Mouse (Mus musculus): ENCODE data around the gene Ranbp3. TPM values are rescaled to one million over a fixed set of nuclear protein-coding genes. Genes with fewer than 3 reads are reported as not detected.

Ranbp3 gene
- polyA plus RNA-seq, 1 experiment from 2014 or later, result 120 TPM

- WGBS, result 80% methylated on average over 4 of the region's 4 CpGs
Observed at GRCm38 (mm10) chr17:56643237-56643636, 29.9 kb upstream of the Ranbp3 start.

GRCm38 (mm10) chr17:56647546-56647945 is 25.5 kb upstream of the Ranbp3 start:
- Histone ChIP-seq H3K9me3 (ENCODE audit: control insufficient read depth, low read length) (no peaks in the 10 kb centered on the region), H3K36me3 (ENCODE audit: control insufficient read depth, insufficient read depth) (no peaks in the 10 kb centered on the region), H3K27ac (ENCODE audit: low read length) (no peak overlapping the region), H3K9ac (replicated peaks; ENCODE audit: low read depth, low read length) (no peak overlapping the region), H3K4me3 (replicated peaks; ENCODE audit: low read length) (no peak overlapping the region), H3K27me3 (replicated peaks; ENCODE audit: control insufficient read depth, insufficient read depth, low read length) (no peaks in the 10 kb centered on the region; the same call in 1 of the 2 replicates), H3K4me1 (replicated peaks; ENCODE audit: control insufficient read depth, insufficient read depth, low read length) (no peaks in the 10 kb centered on the region), H3K4me2 (ENCODE audit: low read length) (no peak overlapping the region)
- ATAC-seq, result no peak
- WGBS, result 80% methylated on average over 9 of the region's 13 CpGs

More at GRCm38 (mm10) chr17:56643237-56643636, 29.9 kb upstream of the Ranbp3 start:
- no peaks in the 10 kb centered on the region for H3K4me1 ChIP-seq (replicated peaks; ENCODE audit: control insufficient read depth, insufficient read depth, low read length)
- ATAC-seq, result no peak
- H3K4me3 ChIP-seq (replicated peaks; ENCODE audit: low read length), result no peak overlapping the region
- H3K36me3 ChIP-seq (ENCODE audit: control insufficient read depth, insufficient read depth), result no peaks in the 10 kb centered on the region
- H3K9ac ChIP-seq (replicated peaks; ENCODE audit: low read depth, low read length), result no peak overlapping the region
- H3K27ac ChIP-seq (ENCODE audit: low read length), result no peak overlapping the region
- H3K9me3 ChIP-seq (ENCODE audit: control insufficient read depth, low read length), result no peaks in the 10 kb centered on the region
- H3K4me2 ChIP-seq (ENCODE audit: low read length), result no peak overlapping the region
- H3K27me3 ChIP-seq (replicated peaks; ENCODE audit: control insufficient read depth, insufficient read depth, low read length), result no peaks in the 10 kb centered on the region

GRCm38 (mm10) chr17:56651801-56652200 is 21.3 kb upstream of the Ranbp3 start:
- no peak overlapping the region for H3K4me2 ChIP-seq (ENCODE audit: low read length)
- 42% methylated on average over 10 of the region's 10 CpGs for WGBS
- no peak overlapping the region for H3K4me3 ChIP-seq (replicated peaks; ENCODE audit: low read length)
- H3K27ac ChIP-seq (ENCODE audit: low read length), result no peak overlapping the region
- H3K36me3 ChIP-seq (ENCODE audit: control insufficient read depth, insufficient read depth), result no peaks in the 10 kb centered on the region
- H3K4me1 ChIP-seq (replicated peaks; ENCODE audit: control insufficient read depth, insufficient read depth, low read length), result no peaks in the 10 kb centered on the region
- no peaks in the 10 kb centered on the region; the same call in 1 of the 2 replicates for H3K27me3 ChIP-seq (replicated peaks; ENCODE audit: control insufficient read depth, insufficient read depth, low read length)
- H3K9me3 ChIP-seq (ENCODE audit: control insufficient read depth, low read length), result no peaks in the 10 kb centered on the region
- H3K9ac ChIP-seq (replicated peaks; ENCODE audit: low read depth, low read length), result no peak overlapping the region
- ATAC-seq, result no peak

- H3K27me3 ChIP-seq (replicated peaks; ENCODE audit: control insufficient read depth, insufficient read depth, low read length), result no peaks in the 10 kb centered on the region; the same call in 1 of the 2 replicates
Observed at GRCm38 (mm10) chr17:56654771-56655170, 18.3 kb upstream of the Ranbp3 start.

GRCm38 (mm10) chr17:56655311-56655710 is 17.8 kb upstream of the Ranbp3 start:
- H3K27me3 ChIP-seq (replicated peaks; ENCODE audit: control insufficient read depth, insufficient read depth, low read length), result no peaks in the 10 kb centered on the region; the same call in 1 of the 2 replicates
- no peak overlapping the region for H3K27ac ChIP-seq (ENCODE audit: low read length)
- no peaks in the 10 kb centered on the region for H3K36me3 ChIP-seq (ENCODE audit: control insufficient read depth, insufficient read depth)

More at GRCm38 (mm10) chr17:56654771-56655170, 18.3 kb upstream of the Ranbp3 start:
- Histone ChIP-seq H3K27ac (ENCODE audit: low read length) (no peak overlapping the region), H3K9ac (replicated peaks; ENCODE audit: low read depth, low read length) (no peak overlapping the region), H3K9me3 (ENCODE audit: control insufficient read depth, low read length) (no peaks in the 10 kb centered on the region), H3K4me1 (replicated peaks; ENCODE audit: control insufficient read depth, insufficient read depth, low read length) (no peaks in the 10 kb centered on the region), H3K4me3 (replicated peaks; ENCODE audit: low read length) (no peak overlapping the region), H3K4me2 (ENCODE audit: low read length) (no peak overlapping the region), H3K36me3 (ENCODE audit: control insufficient read depth, insufficient read depth) (no peaks in the 10 kb centered on the region)
- 75% methylated on average over 2 of the region's 2 CpGs for WGBS
- ATAC-seq, result no peak

GRCm38 (mm10) chr17:56656171-56656570 is 16.9 kb upstream of the Ranbp3 start:
- no peaks in the 10 kb centered on the region for H3K4me1 ChIP-seq (replicated peaks; ENCODE audit: control insufficient read depth, insufficient read depth, low read length)
- H3K4me3 ChIP-seq (replicated peaks; ENCODE audit: low read length), result no peak overlapping the region
- no peak overlapping the region for H3K27ac ChIP-seq (ENCODE audit: low read length)
- no peak overlapping the region for H3K9ac ChIP-seq (replicated peaks; ENCODE audit: low read depth, low read length)
- H3K4me2 ChIP-seq (ENCODE audit: low read length), result no peak overlapping the region
- H3K36me3 ChIP-seq (ENCODE audit: control insufficient read depth, insufficient read depth), result no peaks in the 10 kb centered on the region
- 86% methylated on average over 6 of the region's 6 CpGs for whole genome bisulfite sequencing
- H3K9me3 ChIP-seq (ENCODE audit: control insufficient read depth, low read length), result no peaks in the 10 kb centered on the region
- ATAC-seq, result no peak
- H3K27me3 ChIP-seq (replicated peaks; ENCODE audit: control insufficient read depth, insufficient read depth, low read length), result no peaks in the 10 kb centered on the region

More at GRCm38 (mm10) chr17:56655311-56655710, 17.8 kb upstream of the Ranbp3 start:
- Histone ChIP-seq H3K4me3 (replicated peaks; ENCODE audit: low read length) (no peak overlapping the region), H3K4me1 (replicated peaks; ENCODE audit: control insufficient read depth, insufficient read depth, low read length) (no peaks in the 10 kb centered on the region), H3K9ac (replicated peaks; ENCODE audit: low read depth, low read length) (no peak overlapping the region), H3K9me3 (ENCODE audit: control insufficient read depth, low read length) (no peaks in the 10 kb centered on the region), H3K4me2 (ENCODE audit: low read length) (no peak overlapping the region)
- WGBS, result 84% methylated on average over 3 of the region's 3 CpGs
- ATAC-seq, result no peak

- H3K4me3 ChIP-seq (replicated peaks; ENCODE audit: low read length), result no peak overlapping the region
- no peak overlapping the region for H3K4me2 ChIP-seq (ENCODE audit: low read length)
- H3K27ac ChIP-seq (ENCODE audit: low read length), result no peak overlapping the region
- H3K27me3 ChIP-seq (replicated peaks; ENCODE audit: control insufficient read depth, insufficient read depth, low read length), result no peaks in the 10 kb centered on the region
- 61% methylated on average over 3 of the region's 3 CpGs for WGBS
- H3K36me3 ChIP-seq (ENCODE audit: control insufficient read depth, insufficient read depth), result no peaks in the 10 kb centered on the region
- no peak for ATAC-seq
- H3K9ac ChIP-seq (replicated peaks; ENCODE audit: low read depth, low read length), result no peak overlapping the region
- H3K9me3 ChIP-seq (ENCODE audit: control insufficient read depth, low read length), result no peaks in the 10 kb centered on the region
- peaks cover 5% of the 10 kb centered on the region for H3K4me1 ChIP-seq (replicated peaks; ENCODE audit: control insufficient read depth, insufficient read depth, low read length)
Observed at GRCm38 (mm10) chr17:56663659-56664058, 9.4 kb upstream of the Ranbp3 start.

GRCm38 (mm10) chr17:56664333-56664732 is 8.8 kb upstream of the Ranbp3 start:
- H3K36me3 ChIP-seq (ENCODE audit: control insufficient read depth, insufficient read depth), result no peaks in the 10 kb centered on the region
- no peak overlapping the region for H3K4me3 ChIP-seq (replicated peaks; ENCODE audit: low read length)
- H3K27ac ChIP-seq (ENCODE audit: low read length), result no peak overlapping the region
- H3K9me3 ChIP-seq (ENCODE audit: control insufficient read depth, low read length), result no peaks in the 10 kb centered on the region
- peaks cover 6% of the 10 kb centered on the region for H3K4me1 ChIP-seq (replicated peaks; ENCODE audit: control insufficient read depth, insufficient read depth, low read length)
- ATAC-seq, result no peak; the same call in 1 of the 2 replicates
- no peak overlapping the region for H3K4me2 ChIP-seq (ENCODE audit: low read length)
- no peaks in the 10 kb centered on the region for H3K27me3 ChIP-seq (replicated peaks; ENCODE audit: control insufficient read depth, insufficient read depth, low read length)
- no peak overlapping the region for H3K9ac ChIP-seq (replicated peaks; ENCODE audit: low read depth, low read length)
- WGBS, result 1% methylated on average over 10 of the region's 10 CpGs

- peaks cover 6% of the 10 kb centered on the region for H3K4me1 ChIP-seq (replicated peaks; ENCODE audit: control insufficient read depth, insufficient read depth, low read length)
- H3K27me3 ChIP-seq (replicated peaks; ENCODE audit: control insufficient read depth, insufficient read depth, low read length), result no peaks in the 10 kb centered on the region
- no peak overlapping the region for H3K4me3 ChIP-seq (replicated peaks; ENCODE audit: low read length)
- H3K36me3 ChIP-seq (ENCODE audit: control insufficient read depth, insufficient read depth), result no peaks in the 10 kb centered on the region
- WGBS, result 89% methylated on average over 4 of the region's 4 CpGs
- no peak overlapping the region for H3K9ac ChIP-seq (replicated peaks; ENCODE audit: low read depth, low read length)
- H3K4me2 ChIP-seq (ENCODE audit: low read length), result no peak overlapping the region
- no peaks in the 10 kb centered on the region for H3K9me3 ChIP-seq (ENCODE audit: control insufficient read depth, low read length)
- H3K27ac ChIP-seq (ENCODE audit: low read length), result no peak overlapping the region
- ATAC-seq, result no peak
Observed at GRCm38 (mm10) chr17:56666384-56666783, 6.7 kb upstream of the Ranbp3 start.

GRCm38 (mm10) chr17:56667591-56667990 is 5.5 kb upstream of the Ranbp3 start:
- H3K4me1 ChIP-seq (replicated peaks; ENCODE audit: control insufficient read depth, insufficient read depth, low read length), result peaks cover 9% of the 10 kb centered on the region
- H3K27me3 ChIP-seq (replicated peaks; ENCODE audit: control insufficient read depth, insufficient read depth, low read length), result no peaks in the 10 kb centered on the region
- 67% methylated on average over 3 of the region's 3 CpGs for WGBS
- no peak overlapping the region for H3K27ac ChIP-seq (ENCODE audit: low read length)
- no peak overlapping the region for H3K4me2 ChIP-seq (ENCODE audit: low read length)
- H3K36me3 ChIP-seq (ENCODE audit: control insufficient read depth, insufficient read depth), result no peaks in the 10 kb centered on the region
- H3K9ac ChIP-seq (replicated peaks; ENCODE audit: low read depth, low read length), result no peak overlapping the region
- no peak overlapping the region for H3K4me3 ChIP-seq (replicated peaks; ENCODE audit: low read length)
- H3K9me3 ChIP-seq (ENCODE audit: control insufficient read depth, low read length), result no peaks in the 10 kb centered on the region
- ATAC-seq, result no peak

Data from forebrain, embryonic 16.5 days (tissue).